Mouse (Mus musculus) regulatory T cell (primary cell): ENCODE results near the gene Mxra8.

Experiments used
- in situ Hi-C: fragments of 300-600 bp; cut with MboI, MseI; formaldehyde crosslinking; loops from one replicate; pipeline ENCODE4 v1.15.1; 2025; ENCODE audit warnings: high pct_unique_total_duplicates

Gene Mxra8

DNA sequence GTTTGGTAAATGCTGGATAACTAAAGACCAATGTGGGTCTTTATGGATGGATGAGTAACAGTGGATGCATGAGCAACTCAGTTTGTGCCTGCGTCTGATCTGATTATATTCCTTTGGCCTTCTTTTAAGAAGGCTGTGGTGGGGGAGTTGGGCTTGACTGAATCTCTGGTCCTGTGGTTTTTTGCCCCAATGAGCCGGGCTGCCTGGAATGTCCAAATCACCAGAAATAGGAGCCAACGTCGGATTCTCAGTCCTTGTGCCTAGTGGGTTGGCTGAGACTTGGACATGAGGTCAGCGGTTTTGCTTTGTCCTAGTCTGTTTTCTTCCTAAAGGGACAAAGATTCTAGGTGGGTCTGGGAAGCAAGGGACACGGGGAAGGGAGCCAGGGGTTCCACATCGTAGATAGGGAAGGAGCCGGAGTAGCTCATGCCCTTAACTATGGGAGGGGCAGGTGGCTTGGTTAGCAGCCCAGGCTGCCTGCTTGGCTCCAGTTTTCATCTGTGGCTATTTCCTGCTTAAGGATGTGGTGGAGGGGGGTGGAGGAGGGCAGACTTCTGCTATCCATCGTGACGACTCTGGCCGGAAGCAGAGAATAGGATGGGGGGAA lies 2.0 kb upstream of the Mxra8 start:
- in situ Hi-C loops, result no loop called here

DNA sequence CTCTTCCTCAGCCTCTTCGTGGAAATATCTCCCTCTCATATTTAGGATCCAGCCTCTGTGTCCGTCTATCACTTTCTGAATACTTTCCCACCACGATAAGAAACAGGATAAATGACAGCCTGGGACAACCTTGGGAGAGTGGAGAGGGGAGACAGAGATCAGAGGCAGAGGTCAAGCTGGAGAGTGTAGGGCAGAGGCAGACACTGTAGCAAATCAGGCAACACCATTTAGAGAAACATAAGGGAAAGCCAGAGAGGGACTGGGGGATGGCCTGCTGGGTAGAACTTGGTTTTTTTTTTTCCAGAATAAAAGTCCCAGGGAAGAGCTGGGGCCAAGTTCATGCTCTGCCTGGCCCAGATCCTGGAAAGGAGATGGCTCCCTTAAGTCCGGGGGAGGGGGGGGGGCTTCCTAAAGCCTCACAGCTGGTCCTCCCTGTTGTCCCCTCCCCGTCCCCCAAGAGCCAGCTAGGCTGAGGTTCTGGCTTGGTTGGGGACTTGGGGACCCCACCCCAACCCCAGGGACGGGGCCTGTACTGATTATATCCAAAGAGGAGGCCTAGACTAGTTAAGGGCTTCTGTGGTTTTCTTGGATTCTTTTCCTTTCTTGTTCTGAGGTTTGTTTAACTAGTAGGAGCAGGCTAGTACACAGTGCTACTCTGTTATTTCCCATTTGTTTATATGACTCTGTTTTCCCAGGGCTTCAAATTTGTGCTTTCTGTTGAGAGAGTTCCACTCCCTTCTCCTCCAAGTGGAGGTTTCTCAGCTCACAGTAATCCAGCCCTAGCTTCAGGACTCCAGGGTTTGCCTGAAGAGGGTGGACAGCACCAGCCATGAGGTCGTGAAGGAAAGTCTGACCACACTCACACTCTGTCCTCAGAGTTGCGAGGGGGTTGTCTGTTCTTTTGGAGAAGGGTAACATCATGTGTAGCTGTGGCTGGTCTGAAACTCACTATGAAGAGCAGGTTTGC lies 1.0 kb upstream of the Mxra8 start:
- in situ Hi-C loops, result no loop called here

DNA sequence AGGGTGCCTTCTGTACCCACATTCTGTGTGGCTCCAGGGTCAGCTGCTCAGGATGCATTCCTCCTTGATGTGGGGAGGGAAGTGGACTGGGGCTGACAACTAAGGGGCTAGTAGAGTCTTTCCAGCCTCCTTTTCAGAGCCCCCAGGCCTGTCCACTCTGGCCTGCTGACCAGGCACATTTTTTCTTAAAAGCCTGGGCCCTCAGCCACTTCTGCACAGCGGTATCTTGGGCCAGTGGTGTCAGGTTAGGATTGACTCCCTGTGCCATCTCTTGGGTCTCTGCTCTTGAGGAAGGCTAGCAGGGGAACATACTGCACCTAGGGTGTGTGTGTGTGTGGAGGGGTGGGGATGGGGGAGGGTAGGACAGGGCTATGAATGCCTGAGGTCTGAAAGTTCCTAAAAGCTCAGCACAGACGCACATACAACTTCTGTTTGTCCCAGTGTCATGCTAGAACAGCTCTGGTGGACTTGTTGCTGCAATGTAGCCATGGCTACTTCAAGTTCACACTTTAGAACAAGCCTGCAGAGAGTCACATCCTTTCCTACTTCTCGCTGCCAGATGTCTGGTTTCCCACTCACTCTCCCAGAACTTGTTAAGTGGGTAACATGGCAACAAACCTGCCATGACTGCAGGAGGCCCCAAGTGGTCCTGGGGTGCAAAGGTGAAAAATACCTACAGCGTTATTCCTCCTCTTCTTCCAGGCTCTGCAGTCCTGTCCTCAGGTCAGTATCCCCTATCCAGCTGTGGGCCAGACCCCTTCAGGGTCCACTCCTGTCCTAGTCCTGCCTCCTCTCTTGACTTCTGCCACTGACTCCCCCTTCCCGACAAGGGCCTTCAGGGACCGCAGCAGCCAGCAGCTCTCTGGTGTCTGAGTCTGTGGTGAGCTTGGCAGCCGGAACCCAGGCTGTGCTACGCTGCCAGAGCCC lies 859 bp downstream of the Mxra8 start:
- in situ Hi-C loops, result no loop called here

DNA sequence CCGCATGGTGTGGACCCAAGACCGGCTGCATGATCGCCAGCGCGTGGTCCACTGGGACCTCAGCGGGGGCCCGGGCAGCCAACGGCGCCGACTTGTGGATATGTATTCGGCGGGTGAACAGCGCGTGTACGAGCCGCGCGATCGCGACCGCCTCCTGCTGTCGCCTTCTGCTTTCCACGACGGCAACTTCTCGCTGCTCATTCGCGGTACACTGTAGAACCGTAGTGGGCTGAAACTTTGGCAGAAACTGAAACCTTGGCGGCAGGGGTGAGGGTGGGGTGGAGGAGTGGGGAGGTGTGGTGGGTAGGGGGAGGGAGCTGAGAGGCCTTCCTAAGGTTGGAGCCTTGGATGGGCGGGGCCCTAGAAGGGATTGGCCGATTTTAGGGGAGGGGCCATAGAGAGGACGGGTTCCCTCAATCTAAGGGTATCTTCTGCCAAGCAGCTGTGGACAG lies 1.5 kb downstream of the Mxra8 start:
- in situ Hi-C loops, result no loop called here

DNA sequence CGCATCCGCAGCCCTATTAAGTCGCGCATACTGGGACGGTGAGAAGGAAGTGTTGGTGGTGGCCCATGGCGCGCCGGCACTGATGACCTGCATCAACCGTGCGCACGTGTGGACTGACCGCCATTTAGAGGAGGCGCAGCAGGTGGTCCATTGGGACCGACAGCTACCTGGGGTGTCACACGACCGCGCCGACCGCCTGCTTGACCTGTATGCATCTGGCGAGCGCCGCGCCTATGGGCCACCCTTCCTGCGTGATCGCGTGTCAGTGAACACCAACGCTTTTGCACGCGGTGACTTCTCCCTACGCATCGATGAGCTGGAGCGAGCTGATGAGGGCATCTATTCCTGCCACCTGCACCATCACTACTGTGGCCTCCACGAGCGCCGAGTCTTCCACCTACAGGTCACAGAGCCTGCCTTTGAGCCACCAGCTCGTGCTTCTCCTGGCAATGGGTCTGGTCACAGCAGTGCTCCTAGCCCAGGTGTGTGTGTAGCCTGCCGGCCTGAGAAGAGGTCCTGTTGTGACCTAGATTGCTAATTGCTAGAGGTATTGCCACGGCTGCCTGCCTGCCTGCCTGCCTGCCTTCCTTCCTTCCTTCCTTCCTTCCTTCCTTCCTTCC lies 2.3 kb downstream of the Mxra8 start:
- in situ Hi-C loops, result no loop called here

DNA sequence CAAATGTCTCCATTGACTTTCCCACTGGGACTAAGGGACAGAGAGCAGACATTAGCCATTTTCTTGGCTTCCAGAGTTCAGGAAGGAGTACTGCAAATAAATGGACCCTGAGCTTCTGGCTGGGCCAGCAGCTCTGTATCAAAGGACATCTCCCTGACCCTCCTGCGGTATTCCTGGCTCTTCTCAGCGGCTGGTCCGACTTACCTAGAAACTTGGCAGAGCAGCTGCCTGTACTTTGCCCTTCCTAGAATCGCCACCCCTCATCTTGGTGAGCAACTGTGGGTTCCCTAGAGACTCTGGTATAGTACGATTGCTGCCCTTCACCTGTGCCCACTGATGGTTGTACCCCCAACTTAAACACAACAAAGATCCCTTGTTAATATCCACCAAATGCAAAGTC lies 3.8 kb downstream of the Mxra8 start:
- in situ Hi-C loops, result no loop called here

DNA sequence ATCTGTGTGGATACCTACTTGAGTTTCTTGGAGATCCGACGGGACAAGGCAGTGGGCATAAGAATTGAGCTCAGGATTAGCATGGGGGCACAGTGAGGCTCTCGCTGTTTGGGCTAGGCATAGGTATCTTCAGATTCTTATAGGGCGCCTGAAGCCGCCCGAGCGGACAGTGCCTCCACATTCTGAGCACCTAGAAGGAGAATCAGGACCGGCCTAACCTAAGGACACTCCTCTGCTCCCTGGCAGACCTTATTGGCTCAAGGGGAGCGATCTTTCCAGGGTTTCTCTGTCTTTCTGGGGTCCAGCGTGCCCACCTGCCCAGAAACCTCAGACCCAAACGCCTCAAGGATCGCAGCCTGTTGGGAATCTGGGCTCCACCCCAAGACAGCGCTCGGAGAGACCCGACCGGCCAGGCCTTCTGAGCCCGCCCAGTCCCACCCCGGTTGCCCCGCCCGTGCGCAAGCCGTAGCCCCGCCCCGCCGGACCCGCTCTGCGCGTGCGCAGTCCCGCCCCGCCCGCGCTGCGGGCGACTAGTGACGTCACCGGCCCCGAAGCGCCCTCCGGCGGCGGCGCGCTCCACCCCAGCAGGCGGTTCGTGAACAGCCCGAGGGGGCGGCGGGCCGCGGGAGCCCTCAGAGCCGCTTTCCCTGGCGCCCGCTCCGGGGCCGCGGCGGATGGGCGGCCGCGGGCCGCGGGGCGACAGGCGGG lies 7.5 kb downstream of the Mxra8 start, which contains the start of gene Dvl1:
Gene Dvl1, plus strand, starts transcription at position 532 of the 708 bp plus-strand sequence.
- in situ Hi-C loops, result no loop called here

DNA sequence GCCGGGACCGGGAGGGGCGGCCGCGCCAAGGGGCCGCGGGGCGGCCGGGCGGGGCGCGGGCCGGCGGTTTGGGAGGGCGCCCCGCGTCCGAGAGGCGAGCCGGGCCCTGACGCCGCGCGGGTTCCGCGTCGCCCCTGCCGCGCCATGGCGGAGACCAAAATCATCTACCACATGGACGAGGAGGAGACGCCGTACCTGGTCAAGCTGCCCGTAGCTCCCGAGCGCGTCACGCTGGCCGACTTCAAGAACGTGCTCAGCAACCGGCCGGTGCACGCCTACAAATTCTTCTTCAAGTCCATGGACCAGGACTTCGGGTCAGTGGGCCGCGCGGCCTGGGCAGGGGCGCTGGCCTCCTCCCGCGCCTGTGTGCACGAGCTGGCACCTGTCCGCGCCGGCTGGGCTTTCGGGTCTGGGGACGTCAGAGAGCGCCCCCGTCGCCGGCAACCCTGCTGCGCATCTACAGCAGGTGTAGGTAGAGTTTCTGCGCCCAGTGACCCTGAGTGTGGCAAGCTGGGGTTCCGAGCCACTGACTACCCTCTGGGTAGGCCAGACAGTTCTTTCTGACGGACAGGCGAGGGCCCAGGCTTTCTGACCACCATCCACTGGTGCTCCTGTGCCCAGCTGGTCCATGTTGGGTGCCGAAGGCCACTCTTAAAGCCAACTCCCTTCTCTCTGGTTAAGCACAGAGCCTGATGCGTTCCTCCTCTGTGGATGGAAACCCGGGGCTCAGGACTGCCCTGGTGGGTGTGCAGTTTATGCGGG lies 8.3 kb downstream of the Mxra8 start:
- in situ Hi-C loops, result no loop called here

DNA sequence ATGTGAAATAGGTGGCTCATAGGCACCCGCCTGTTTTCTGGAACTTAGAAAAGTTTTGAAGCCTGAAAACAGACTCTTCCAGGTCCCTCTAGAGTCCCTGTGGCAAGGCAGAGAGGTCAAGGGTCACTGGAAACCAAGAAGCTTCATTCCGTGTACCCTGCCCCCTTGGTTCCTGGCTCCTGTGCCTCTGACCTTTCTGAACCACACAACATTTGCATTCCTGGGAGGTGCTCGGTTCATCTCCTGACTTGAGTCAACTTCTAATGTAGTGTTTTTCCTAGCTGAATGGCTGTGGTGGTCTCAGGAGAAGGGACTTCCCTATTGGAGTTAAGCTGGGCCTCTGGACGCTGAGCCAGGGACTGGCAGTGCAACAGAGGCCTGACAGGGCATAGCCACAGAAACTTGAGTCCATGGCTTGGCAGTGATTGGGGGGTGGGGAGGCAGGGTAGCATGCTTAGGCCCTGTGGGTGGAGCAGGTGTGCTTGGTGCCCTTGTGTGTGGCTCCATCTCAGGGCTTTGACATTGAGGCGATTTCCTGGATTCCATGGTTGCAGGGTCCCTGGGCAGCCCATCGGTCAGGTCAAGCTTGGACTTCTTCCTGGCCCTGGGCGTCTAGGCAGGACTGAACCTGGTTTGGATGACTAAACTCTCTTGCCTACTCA lies 9.1 kb downstream of the Mxra8 start:
- in situ Hi-C loops, result no loop called here

DNA sequence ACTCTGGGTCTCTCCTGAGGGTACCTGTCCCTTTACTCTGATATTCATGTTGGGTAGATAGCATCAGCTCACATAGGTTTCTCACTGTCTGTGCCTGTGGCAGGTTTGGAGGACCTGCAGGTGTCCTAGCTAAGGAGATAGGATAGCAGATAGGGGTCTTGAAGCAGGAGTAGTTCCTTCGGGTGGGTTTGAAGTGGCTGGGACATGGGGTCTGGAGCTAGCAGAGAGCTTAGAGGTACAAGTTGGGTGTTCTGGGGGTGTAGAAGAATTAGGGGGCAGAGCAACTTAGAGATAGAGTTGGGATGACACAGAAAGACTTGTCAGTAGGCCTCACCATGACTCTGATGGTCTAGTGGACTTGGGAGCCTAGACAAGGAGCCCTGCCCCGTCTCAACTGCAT lies 9.9 kb downstream of the Mxra8 start:
- in situ Hi-C loops, result no loop called here

DNA sequence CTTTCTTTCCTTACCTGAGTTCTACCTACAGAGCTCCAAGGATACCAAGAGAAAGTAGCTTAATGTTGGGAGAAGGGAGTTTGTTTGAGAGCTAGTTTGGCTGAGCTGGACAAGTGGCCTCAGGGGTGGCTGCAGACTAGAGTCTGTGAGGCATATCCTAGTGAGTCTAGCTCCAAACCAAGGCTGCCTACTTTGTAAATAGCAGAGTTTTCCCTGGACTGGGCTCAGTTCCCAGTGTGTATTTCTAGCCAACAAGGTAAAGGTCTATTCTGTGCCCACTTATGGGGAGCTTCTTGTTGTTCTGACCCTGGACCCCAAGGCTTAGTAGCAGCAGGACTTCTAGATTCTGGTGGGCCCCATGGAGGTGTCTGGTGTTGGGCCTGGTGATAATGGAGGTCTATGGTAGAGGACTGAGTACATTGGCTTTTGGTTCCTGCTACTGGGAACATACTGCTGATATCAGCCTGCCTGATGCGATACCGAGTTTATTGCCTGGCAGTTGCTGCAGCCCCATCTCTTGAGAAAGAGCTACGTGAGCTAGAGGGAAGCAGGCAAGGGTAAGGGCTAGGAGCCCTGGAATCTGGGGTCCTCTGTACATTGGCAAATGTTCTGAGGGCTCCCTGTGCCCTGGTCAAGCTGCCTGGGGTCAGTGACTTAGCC lies 10.4 kb downstream of the Mxra8 start:
- in situ Hi-C loops, result no loop called here

DNA sequence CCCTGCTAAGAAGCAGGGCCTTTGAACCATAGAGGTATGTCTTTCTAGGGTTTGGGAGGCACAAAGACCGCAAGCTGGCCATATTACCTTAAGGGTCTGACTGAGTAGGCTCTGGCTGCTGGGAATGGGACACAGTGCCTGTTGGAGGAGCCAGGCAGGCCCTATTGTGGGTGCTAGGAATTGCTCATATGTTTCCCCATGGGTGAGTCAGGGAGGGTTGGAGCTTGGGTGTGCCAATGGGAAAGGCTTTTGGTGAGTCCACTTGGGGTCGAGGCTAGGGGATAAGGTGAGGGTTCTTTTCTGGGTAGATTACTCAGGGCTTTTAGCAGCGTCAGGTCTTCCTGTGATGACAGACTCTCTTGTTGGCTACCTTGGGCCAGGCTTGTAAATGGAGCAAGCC lies 11.9 kb downstream of the Mxra8 start:
- in situ Hi-C loops, result no loop called here

DNA sequence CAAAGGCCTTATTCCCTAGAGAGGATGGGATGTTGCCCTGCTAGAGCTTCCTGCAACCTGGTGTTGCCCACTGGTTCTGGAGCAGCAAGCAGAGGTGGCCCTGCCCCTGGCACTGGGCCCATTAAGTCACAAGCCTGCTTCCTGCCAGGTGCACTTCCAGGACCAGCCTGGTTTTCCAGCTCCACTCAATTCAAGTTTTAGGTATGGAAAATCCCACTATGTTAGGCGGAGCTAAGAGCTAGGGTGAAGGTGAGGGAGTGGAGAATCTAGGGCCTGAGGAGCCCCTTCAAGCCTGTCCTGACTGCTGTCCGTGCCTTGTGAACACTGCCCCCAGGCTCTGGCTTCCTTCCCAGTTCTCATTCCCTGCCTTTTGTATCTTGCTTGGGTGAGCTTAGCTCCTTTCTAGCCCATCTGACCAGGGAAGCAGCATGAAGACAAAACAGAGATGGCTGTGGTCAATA lies 12.5 kb downstream of the Mxra8 start:
- in situ Hi-C loops, result no loop called here

DNA sequence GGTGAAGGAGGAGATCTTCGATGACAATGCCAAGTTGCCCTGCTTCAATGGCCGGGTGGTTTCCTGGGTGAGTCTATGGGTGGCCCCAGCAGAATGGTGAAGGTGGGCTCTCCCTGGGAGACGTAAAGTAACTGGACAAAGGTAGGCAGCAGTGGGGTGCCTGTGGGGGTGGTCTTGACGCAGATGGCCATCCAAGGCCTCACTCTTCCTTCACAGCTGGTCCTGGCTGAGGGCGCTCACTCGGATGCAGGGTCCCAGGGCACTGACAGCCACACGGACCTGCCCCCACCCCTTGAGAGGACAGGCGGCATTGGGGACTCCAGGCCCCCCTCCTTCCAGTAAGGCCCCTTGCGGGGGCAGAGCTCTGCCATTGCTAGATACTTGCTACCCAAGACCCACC lies 13.9 kb downstream of the Mxra8 start:
- in situ Hi-C loops, result no loop called here

DNA sequence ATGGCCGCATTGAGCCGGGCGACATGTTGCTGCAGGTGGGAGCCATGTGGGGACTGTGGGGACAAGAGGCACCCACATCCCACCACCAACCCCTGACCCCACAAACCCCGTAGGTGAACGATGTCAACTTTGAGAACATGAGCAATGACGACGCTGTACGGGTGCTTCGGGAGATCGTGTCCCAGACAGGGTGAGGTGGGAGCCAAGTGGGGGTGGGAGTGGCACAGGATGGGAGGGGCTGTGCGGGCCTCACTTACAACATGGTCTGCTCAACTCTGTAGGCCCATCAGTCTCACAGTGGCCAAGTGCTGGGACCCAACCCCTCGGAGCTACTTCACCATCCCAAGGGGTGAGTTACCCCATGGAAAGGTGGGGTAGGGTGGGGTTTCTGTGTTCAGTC lies 15.5 kb downstream of the Mxra8 start:
- in situ Hi-C loops, result no loop called here

DNA sequence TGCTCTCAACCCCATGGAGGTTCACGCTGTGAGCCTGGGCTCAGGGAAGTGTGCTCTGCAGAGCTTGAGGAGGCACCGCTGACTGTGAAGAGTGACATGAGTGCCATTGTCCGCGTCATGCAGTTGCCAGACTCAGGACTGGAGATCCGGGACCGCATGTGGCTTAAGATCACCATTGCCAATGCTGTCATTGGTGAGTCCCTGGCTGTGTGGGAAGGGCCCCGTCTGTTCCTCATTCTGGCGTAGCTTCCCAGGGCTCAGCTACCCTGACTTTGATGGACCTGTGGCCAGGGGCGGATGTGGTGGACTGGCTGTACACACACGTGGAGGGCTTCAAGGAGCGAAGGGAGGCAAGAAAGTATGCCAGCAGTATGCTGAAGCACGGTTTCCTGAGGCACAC lies 16.6 kb downstream of the Mxra8 start:
- in situ Hi-C loops, result no loop called here

DNA sequence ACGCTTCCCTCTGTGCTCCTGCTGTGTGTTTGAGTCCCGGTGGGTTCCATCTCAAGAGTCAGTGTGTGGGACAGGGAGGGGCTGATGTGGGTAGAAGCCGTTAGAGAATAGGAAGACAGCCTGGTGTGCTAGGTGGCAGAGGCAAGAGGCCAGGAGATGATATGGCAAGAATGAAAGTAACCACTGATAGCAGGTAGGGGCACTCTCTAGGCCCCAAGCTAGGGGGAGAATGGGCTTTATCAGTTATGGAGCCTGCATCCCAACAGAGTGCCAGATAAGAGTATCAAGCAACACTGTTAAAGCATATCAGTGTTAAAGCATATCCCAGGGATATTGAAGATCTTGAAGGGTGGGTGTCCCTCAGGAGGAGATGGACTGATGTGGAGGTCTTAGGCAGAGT lies 17.4 kb downstream of the Mxra8 start:
- in situ Hi-C loops, result no loop called here

DNA sequence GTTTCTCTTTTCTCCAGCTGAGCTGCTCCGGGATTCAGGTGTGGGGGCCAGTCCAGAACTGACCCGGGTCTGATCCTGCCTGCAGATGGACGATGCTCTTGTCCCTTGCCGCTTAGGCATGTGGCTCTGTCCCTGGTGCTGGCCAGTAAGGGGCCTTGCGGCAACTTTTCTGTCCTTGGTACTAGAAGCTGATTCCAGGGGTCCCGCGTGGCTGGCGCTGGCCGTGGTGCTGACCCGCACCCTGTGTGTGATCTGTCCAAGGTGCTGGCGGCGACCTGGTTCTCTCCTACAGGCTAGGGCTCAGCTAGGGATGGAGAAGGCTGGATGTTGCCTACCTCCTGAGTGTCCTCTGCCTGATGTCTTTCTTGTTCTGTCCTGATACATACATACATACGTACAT lies 19.8 kb downstream of the Mxra8 start:
- in situ Hi-C loops, result no loop called here

DNA sequence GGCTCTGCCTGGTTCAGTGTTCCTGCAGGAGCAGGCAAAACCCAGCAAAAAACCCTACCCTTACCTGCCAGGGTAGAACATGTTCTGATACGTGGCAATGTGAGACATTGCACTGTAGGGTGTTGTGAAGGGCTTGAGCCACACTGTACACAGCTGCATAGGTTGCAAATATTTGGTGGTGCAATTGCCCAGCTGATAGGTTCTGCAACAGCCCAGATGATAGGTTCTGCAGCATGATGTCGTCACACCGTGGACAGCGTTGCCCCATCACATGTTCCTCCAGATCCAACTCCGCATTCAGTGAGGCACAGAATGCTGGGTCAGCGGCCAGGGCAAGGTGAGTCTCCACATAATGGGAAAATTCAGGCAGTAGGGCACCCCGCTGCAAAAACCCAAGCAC lies 22.3 kb downstream of the Mxra8 start:
- in situ Hi-C loops, result no loop called here
